Mouse (Mus musculus) midbrain, embryonic 16.5 days (tissue): ENCODE results near the gene Il1rl2. TPM values are rescaled to one million over a fixed set of nuclear protein-coding genes. Genes with fewer than 3 reads are reported as not detected.

Experiments
- ATAC-seq: fragments of 200-750 bp; cut with Nextera tagmentation; 2 replicates; pipeline ENCODE4 v1.8.0; 2017; ENCODE audit warnings: moderate TSS enrichment
- H3K27ac ChIP-seq: fragments of 300-500 bp; sonication (generic); 2 replicates; pipeline ENCODE4 v1.5.1; 2014; ENCODE audit warnings: mild to moderate bottlenecking, low read length, mixed read lengths
- H3K27me3 ChIP-seq: fragments of 300-500 bp; sonication (generic); 2 replicates; pipeline ENCODE4 v1.6.1; 2014; ENCODE audit warnings: low read depth, low read length, mixed read lengths; ENCODE audit not compliant: control insufficient read depth, insufficient read depth
- H3K36me3 ChIP-seq: fragments of 300-500 bp; sonication (generic); 2 replicates; pipeline ENCODE4 v1.6.1; 2014; ENCODE audit warnings: mild to moderate bottlenecking, low read length, moderate library complexity, mixed read lengths; ENCODE audit not compliant: control insufficient read depth, insufficient read depth
- H3K4me1 ChIP-seq: fragments of 300-500 bp; sonication (generic); 2 replicates; pipeline ENCODE4 v1.6.1; 2014; ENCODE audit warnings: mild to moderate bottlenecking, low read length, mixed read lengths; ENCODE audit not compliant: control insufficient read depth, insufficient read depth
- H3K4me2 ChIP-seq: fragments of 300-500 bp; sonication (generic); 2 replicates; pipeline ENCODE4 v1.6.1; 2014; ENCODE audit warnings: mild to moderate bottlenecking, low read length, mixed read lengths
- H3K4me3 ChIP-seq: fragments of 300-500 bp; sonication (generic); 2 replicates; pipeline ENCODE4 v1.5.1; 2014; ENCODE audit warnings: low read depth, mild to moderate bottlenecking, low read length, moderate library complexity, mixed read lengths
- H3K9ac ChIP-seq: fragments of 300-500 bp; sonication (generic); 2 replicates; pipeline ENCODE4 v1.6.1; 2014; ENCODE audit warnings: low read depth, low read length, mixed read lengths
- H3K9me3 ChIP-seq: fragments of 300-500 bp; sonication (generic); replicated peaks from 2 replicates; pipeline ENCODE4 v1.6.1; 2014; ENCODE audit warnings: mild to moderate bottlenecking, low read length, mixed read lengths; ENCODE audit not compliant: control insufficient read depth, poor library complexity, severe bottlenecking
- WGBS: fragments of 180-500 bp; shearing (Covaris S2); extraction: QIAGEN DNeasy Blood & Tissue Kit; methylation state at CpG from one replicate; pipeline ENCODE4 v1.1.7; 2014; 5-methylcytosine and 5-hydroxymethylcytosine counted together
- polyA plus RNA-seq: library from polyadenylated mRNA; unstranded; fragments of >200 nt; fragmentation: Nextera tagmentation; extraction: Ambion mirVana; gene quantifications from 2 replicates; pipeline ENCODE4 v1.2.1, GENCODE M21; 2015

Gene Il1rl2
- polyA plus RNA-seq, 1 experiment from 2014 or later: 0.75 TPM

DNA sequence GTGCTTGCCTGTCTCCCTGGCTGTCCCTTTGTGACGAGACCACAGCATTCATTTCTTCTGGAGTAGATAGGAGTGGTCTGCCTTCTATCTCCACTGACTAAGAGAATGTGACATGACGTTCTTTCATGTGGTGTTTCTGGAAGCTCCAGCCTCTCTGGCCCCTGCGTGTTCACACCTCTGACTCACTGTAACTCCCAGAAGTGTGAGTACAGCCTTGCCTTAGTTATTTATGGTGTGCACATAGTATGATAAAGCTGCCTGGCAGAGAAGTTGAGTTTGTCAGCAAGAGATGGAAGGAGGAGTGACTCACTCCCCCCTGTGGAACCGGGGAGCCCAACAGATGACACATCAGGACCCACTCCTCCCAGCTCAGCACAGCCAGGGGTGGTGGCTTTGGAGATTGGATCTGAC is 34.4 kb downstream of the Il1rl2 start:
- H3K9ac ChIP-seq: no peak overlapping the region
- H3K4me2 ChIP-seq: no peak overlapping the region
- no peak for ATAC-seq
- no peaks in the 10 kb centered on the region for H3K9me3 ChIP-seq
- H3K36me3 ChIP-seq: no peaks in the 10 kb centered on the region
- no peak overlapping the region for H3K27ac ChIP-seq
- no peaks in the 10 kb centered on the region for H3K4me1 ChIP-seq
- no peak overlapping the region for H3K4me3 ChIP-seq
- H3K27me3 ChIP-seq: no peaks in the 10 kb centered on the region
- 82% methylated on average over 4 of the region's 4 CpGs for WGBS

DNA sequence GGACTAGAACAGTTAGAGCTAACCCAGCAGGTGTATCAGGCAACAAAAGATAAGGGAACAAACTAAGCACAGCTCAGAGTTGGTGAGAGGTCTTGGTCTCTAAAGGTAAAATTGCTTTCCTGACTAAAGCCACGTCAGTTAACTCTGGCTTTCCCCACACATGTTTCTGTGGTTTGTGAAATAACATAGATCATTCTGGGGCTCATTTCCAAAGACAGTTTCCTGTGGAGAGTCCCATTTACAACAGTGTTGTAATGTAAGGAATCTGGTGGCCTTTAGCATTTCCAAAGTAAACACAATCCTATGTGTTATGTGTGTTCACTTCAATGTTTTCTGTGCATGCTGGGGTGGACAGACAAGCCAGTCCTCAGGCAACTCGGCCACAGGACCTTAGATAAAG is 35.3 kb downstream of the Il1rl2 start:
- Histone ChIP-seq H3K4me2 (no peak overlapping the region), H3K27ac (no peak overlapping the region), H3K9ac (no peak overlapping the region), H3K4me3 (no peak overlapping the region), H3K4me1 (peaks cover 4% of the 10 kb centered on the region; the same call in 1 of the 2 replicates), H3K9me3 (no peaks in the 10 kb centered on the region), H3K36me3 (no peaks in the 10 kb centered on the region), H3K27me3 (no peaks in the 10 kb centered on the region)
- WGBS: 61% methylated on average over 2 of the region's 2 CpGs
- no peak for ATAC-seq

GRCm38 (mm10) chr1:40360969-40361368 is 36.6 kb downstream of the Il1rl2 start:
- no peaks in the 10 kb centered on the region for H3K27me3 ChIP-seq

GRCm38 (mm10) chr1:40361596-40361995 is 37.2 kb downstream of the Il1rl2 start:
- no peaks in the 10 kb centered on the region for H3K9me3 ChIP-seq
- no peaks in the 10 kb centered on the region for H3K36me3 ChIP-seq
- WGBS: 86% methylated on average over 1 of the region's 1 CpGs
- no peak overlapping the region for H3K27ac ChIP-seq
- H3K9ac ChIP-seq: no peak overlapping the region
- H3K4me1 ChIP-seq: peaks cover 4% of the 10 kb centered on the region; the same call in 1 of the 2 replicates
- ATAC-seq: no peak
- no peaks in the 10 kb centered on the region for H3K27me3 ChIP-seq
- no peak overlapping the region for H3K4me2 ChIP-seq
- H3K4me3 ChIP-seq: no peak overlapping the region

More at GRCm38 (mm10) chr1:40360969-40361368, 36.6 kb downstream of the Il1rl2 start:
- Histone ChIP-seq H3K4me3 (no peak overlapping the region), H3K9ac (no peak overlapping the region), H3K4me2 (no peak overlapping the region), H3K4me1 (peaks cover 4% of the 10 kb centered on the region; the same call in 1 of the 2 replicates), H3K9me3 (no peaks in the 10 kb centered on the region), H3K27ac (no peak overlapping the region), H3K36me3 (no peaks in the 10 kb centered on the region)
- 66% methylated on average over 7 of the region's 7 CpGs for WGBS
- no peak for ATAC-seq

DNA sequence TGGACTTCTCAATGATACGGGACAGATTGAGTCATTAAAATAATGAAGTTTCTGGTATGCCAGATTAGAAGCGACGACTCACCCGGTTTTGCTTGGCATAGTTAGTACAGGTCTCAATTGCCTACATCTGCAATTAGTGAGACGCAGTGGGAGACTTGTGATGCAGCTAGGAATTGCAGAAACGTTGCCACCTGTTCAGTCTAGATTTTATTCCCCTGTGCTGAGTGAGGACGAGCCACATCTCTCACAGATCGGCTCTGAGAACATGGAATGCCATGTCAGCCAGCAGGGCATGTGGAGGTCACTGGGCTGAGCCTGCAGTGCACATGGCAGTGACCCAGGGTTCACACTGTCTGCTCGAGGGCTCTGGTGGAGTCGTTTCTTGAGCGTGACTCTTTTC is 38.4 kb downstream of the Il1rl2 start:
- no peaks in the 10 kb centered on the region for H3K36me3 ChIP-seq
- H3K9ac ChIP-seq: no peak overlapping the region
- H3K4me1 ChIP-seq: peaks cover 4% of the 10 kb centered on the region; the same call in 1 of the 2 replicates
- no peaks in the 10 kb centered on the region for H3K9me3 ChIP-seq
- no peak overlapping the region for H3K4me2 ChIP-seq
- WGBS: 85% methylated on average over 11 of the region's 11 CpGs
- H3K27ac ChIP-seq: no peak overlapping the region
- no peak overlapping the region for H3K4me3 ChIP-seq
- H3K27me3 ChIP-seq: no peaks in the 10 kb centered on the region
- no peak for ATAC-seq

GRCm38 (mm10) chr1:40372951-40373350 is 48.5 kb downstream of the Il1rl2 start:
- no peaks in the 10 kb centered on the region for H3K4me1 ChIP-seq
- no peak overlapping the region for H3K9ac ChIP-seq
- no peaks in the 10 kb centered on the region for H3K27me3 ChIP-seq
- H3K4me3 ChIP-seq: no peak overlapping the region
- no peak overlapping the region for H3K4me2 ChIP-seq
- H3K36me3 ChIP-seq: no peaks in the 10 kb centered on the region
- no peaks in the 10 kb centered on the region for H3K9me3 ChIP-seq
- 83% methylated on average over 3 of the region's 3 CpGs for WGBS
- H3K27ac ChIP-seq: no peak overlapping the region
- no peak for ATAC-seq

DNA sequence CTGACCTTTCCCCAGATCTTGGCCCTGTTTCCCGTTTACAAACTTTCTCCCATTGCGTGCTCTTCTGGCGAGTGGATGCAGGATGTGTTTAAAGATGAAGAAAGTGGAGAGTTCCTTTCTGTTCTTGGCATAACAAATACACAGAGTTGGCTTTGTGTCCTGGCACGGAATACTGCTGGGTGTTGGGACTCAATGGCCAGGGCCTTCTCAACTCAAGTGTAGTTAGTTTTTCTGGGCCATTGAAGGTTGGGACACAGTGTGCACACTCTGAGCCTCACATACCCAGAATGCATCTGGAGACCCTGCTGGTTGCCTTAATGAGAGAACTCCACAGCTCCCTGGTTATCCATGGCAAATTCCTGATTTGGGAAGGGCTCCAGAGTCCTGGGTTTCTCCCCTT is 50.7 kb downstream of the Il1rl2 start:
- no peak overlapping the region for H3K9ac ChIP-seq
- no peaks in the 10 kb centered on the region for H3K36me3 ChIP-seq
- no peak overlapping the region for H3K4me3 ChIP-seq
- WGBS: 85% methylated on average over 4 of the region's 4 CpGs
- no peak for ATAC-seq
- H3K27me3 ChIP-seq: no peaks in the 10 kb centered on the region
- H3K9me3 ChIP-seq: no peaks in the 10 kb centered on the region
- no peaks in the 10 kb centered on the region for H3K4me1 ChIP-seq
- no peak overlapping the region for H3K27ac ChIP-seq
- no peak overlapping the region for H3K4me2 ChIP-seq

- ATAC-seq: no peak
- no peaks in the 10 kb centered on the region for H3K36me3 ChIP-seq
These were observed 52.3 kb downstream of the Il1rl2 start for GRCm38 (mm10) chr1:40376745-40377144.

GRCm38 (mm10) chr1:40378794-40379193 is 54.4 kb downstream of the Il1rl2 start:
- Histone ChIP-seq H3K4me3 (no peak overlapping the region), H3K4me2 (no peak overlapping the region), H3K36me3 (no peaks in the 10 kb centered on the region), H3K9ac (no peak overlapping the region), H3K27ac (no peak overlapping the region), H3K9me3 (no peaks in the 10 kb centered on the region), H3K4me1 (no peaks in the 10 kb centered on the region), H3K27me3 (no peaks in the 10 kb centered on the region)
- no peak for ATAC-seq
- WGBS: 19% methylated on average over 8 of the region's 8 CpGs

More at GRCm38 (mm10) chr1:40376745-40377144, 52.3 kb downstream of the Il1rl2 start:
- no peak overlapping the region for H3K4me2 ChIP-seq
- WGBS: 59% methylated on average over 7 of the region's 7 CpGs
- H3K9me3 ChIP-seq: no peaks in the 10 kb centered on the region
- no peak overlapping the region for H3K4me3 ChIP-seq
- H3K27ac ChIP-seq: no peak overlapping the region
- H3K4me1 ChIP-seq: no peaks in the 10 kb centered on the region
- no peaks in the 10 kb centered on the region for H3K27me3 ChIP-seq
- H3K9ac ChIP-seq: no peak overlapping the region
